ENCODE assay signal across 17 mouse cellular contexts in the genomic region with DNA sequence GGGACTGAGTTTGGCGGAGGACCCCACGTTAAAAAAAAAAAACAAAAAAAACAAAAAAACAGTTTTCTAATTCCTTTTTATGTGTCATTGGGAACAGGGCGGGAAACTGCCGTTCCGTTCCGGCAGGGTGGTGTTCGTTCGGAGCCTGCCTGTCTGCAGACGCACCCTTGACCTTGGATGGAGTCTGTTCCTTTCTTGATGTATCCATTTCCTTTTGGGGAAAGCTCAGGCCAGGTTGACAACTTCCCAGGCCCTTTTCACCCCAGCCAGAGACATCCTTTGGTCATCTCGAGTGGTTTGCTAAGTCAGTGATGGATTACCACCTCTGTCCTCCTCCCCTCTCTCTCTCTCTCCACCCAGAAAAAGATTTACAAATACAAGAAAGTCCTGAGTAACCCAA.
DNase-seq lines count a peak whose midpoint lies in the region; ATAC-seq and TF ChIP-seq lines count a peak whose summit lies in the region.
"Had no signal": no experiment of that assay in that cellular context is flagged by ENCODE, and none has a peak within 500 bp of the region (broad histone marks: within the 10 kb centered on the region; RNA-seq: fewer than 3 reads in every experiment).

No protein-coding gene starts in this region.

- peak overlapping the region; percentile 84 for H3K27ac ChIP-seq in heart, adult 2 months
- no peak overlapping the region for H3K27ac ChIP-seq in forebrain, embryonic 16.5 days (ENCODE audit: low read length)
- H3K27ac ChIP-seq: heart, embryonic 15.5 days; limb, embryonic 13.5 days; lung, embryonic 15.5 days had no signal

- no peaks in the 10 kb centered on the region for H3K79me2 ChIP-seq in heart, adult 2 months (replicated peaks; ENCODE audit: control insufficient read depth, insufficient read depth, low read length)

- H3K27me3 ChIP-seq in heart, adult 2 months (ENCODE audit: control insufficient read depth, insufficient read depth, low read length): no peaks in the 10 kb centered on the region
- no peaks in the 10 kb centered on the region for H3K27me3 ChIP-seq in forebrain, embryonic 16.5 days (replicated peaks; ENCODE audit: control insufficient read depth, insufficient read depth, low read length)
- H3K27me3 ChIP-seq: heart, embryonic 15.5 days; limb, embryonic 13.5 days; lung, embryonic 15.5 days; Patski had no signal

- TF ChIP-seq POLR2A in heart, adult 2 months (IDR thresholded peaks at IDR 0.05; ENCODE audit: insufficient read depth, low read depth, low read length): no peak

- H3K4me3 ChIP-seq in heart, adult 2 months: peak overlapping the region; percentile 32
- no peak overlapping the region for H3K4me3 ChIP-seq in forebrain, embryonic 16.5 days (replicated peaks; ENCODE audit: low read length)
- H3K4me3 ChIP-seq: heart, embryonic 15.5 days; limb, embryonic 13.5 days; lung, embryonic 15.5 days; myocyte had no signal

- no peak for ATAC-seq in forebrain, embryonic 16.5 days
- ATAC-seq: CD4-positive, CD25-positive, alpha-beta regulatory T cell, adult 4 months; inflammation-experienced regulatory T-cells, adult 6 months; Patski had no signal

- no peaks in the 10 kb centered on the region for H3K36me3 ChIP-seq in heart, adult 2 months (ENCODE audit: control insufficient read depth, insufficient read depth, low read length)
- no peaks in the 10 kb centered on the region for H3K36me3 ChIP-seq in forebrain, embryonic 16.5 days (ENCODE audit: control insufficient read depth, insufficient read depth)
- H3K36me3 ChIP-seq: heart, embryonic 15.5 days; limb, embryonic 13.5 days; lung, embryonic 15.5 days had no signal

- intact Hi-C loops in heart, adult 2 months (cut with DNase I): no loop called here

- DNase-seq in heart, adult 2 months: peak; percentile 35 to 50
- DNase-seq in heart, adult 8-10 months (ENCODE audit: low spot score): no peak
- peak; percentile 52 to 55 for DNase-seq in adrenal gland, postnatal 36 days
- peak; percentile 71 for DNase-seq in kidney, adult 11 months
- DNase-seq in kidney, postnatal 25 days: peak; percentile 51 to 81
- DNase-seq in cerebellum, postnatal 4 days (ENCODE audit: low spot score in 2 of 2): no peak
- DNase-seq in embryo, embryonic 10 days (ENCODE audit: low spot score): no peak
- DNase-seq: cerebellum, adult 2 months; embryo, embryonic 11 days had no signal

- 42% methylated on average over 10 of the region's 10 CpGs for WGBS in heart, adult 2 months
- WGBS in forebrain, embryonic 16.5 days: 83% methylated on average over 10 of the region's 10 CpGs

- TF ChIP-seq EP300 in heart, adult 2 months (IDR thresholded peaks at IDR 0.05; ENCODE audit: insufficient read depth, low read depth, low read length): no peak

- no peak overlapping the region for H3K9ac ChIP-seq in heart, adult 2 months (ENCODE audit: low read depth, low read length)
- no peak overlapping the region for H3K9ac ChIP-seq in forebrain, embryonic 16.5 days (replicated peaks; ENCODE audit: low read depth, low read length)
- H3K9ac ChIP-seq: heart, embryonic 15.5 days; limb, embryonic 13.5 days; lung, embryonic 15.5 days had no signal

- TF ChIP-seq CTCF in heart, adult 2 months (IDR thresholded peaks at IDR 0.05): no peak

- H3K4me1 ChIP-seq in heart, adult 2 months (ENCODE audit: control insufficient read depth, insufficient read depth, low read length): peaks cover 6% of the 10 kb centered on the region
- peaks cover 2% of the 10 kb centered on the region for H3K4me1 ChIP-seq in forebrain, embryonic 16.5 days (replicated peaks; ENCODE audit: control insufficient read depth, insufficient read depth, low read length)

- no peaks in the 10 kb centered on the region for H3K9me3 ChIP-seq in forebrain, embryonic 16.5 days (ENCODE audit: control insufficient read depth, low read length)
- H3K9me3 ChIP-seq: heart, embryonic 15.5 days; limb, embryonic 13.5 days; lung, embryonic 15.5 days had no signal

- no peak overlapping the region for H3K4me2 ChIP-seq in forebrain, embryonic 16.5 days (ENCODE audit: low read length)
- H3K4me2 ChIP-seq: heart, embryonic 15.5 days; limb, embryonic 13.5 days; lung, embryonic 15.5 days had no signal

Comparison
In these comparisons a context has a peak if more than half of its experiments do, and no peak if none do; other contexts are left out.
1. DNase-seq: peak in heart, adult 2 months (2 of 2), adrenal gland, postnatal 36 days (2 of 2), kidney, adult 11 months (single experiment) and kidney, postnatal 25 days (2 of 2); none in heart, adult 8-10 months (single experiment), cerebellum, postnatal 4 days (0 of 2) and embryo, embryonic 10 days (single experiment).